Mouse (Mus musculus) frontal cortex, postnatal 14 days (tissue): ENCODE data around the gene Tnfaip2.

Experiments
- DNase-seq, 2 experiments: peaks; one replicate each; pipeline ENCODE4 v3.0.0; 2022; ENCODE audit warnings: low spot score in 2 of 2

Tnfaip2 gene

DNA sequence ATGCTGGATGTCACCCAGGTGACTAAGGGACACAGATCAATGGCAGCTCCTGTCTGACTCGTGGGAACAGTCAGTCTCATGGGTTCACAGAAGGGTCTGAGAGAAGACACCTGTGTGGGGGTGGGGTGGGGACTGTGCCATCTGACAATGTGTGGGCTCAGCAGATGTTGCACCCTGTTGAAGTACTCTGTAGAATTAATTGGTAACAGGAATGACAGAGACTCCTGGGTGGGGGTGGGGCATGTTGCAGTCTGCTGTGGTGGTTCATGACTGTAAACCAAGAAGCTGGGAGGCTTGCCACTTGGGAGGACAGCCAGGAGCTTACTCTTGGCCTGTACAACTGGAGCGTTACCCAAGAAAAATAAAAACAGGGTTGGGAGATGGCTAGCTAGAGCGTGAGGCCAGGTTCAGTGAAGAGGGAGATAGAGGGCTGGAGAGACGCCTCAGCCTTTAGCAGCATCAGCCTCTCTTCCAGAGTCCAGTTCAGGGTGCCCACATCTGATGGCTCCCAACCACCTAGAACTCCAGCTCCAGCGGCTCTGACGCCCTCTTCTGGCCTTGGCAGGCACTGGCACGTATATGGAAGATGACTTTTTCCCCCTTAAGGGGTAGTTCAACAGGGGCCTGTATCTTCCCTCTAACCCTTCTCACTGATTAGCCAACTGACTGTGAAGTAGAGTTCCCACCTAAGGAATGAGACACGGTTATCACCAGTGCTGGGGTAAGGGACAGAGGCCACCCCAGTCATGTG lies 32.8 kb downstream of the Tnfaip2 start:
- DNase-seq, result no peak

DNA sequence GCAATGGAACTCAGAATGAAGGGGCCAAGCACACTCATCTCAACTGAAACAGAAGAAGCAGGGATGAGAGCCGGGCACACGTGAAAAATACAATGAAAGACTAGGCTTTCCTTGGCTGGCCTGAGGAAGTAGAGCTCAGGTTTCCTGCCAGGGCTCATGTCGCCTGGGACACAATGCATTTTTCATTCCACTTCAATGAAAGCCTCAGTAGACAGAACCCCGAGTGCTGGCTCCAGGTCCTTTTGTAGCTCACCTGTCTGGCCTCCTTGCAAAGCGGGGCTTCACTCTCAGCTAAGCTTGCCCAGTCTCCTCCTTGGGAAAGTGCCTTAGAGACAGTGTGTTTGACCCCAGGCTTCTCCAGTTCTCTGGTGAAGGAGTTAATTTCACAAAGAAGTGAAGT lies 36.7 kb downstream of the Tnfaip2 start:
- no peak for DNase-seq

DNA sequence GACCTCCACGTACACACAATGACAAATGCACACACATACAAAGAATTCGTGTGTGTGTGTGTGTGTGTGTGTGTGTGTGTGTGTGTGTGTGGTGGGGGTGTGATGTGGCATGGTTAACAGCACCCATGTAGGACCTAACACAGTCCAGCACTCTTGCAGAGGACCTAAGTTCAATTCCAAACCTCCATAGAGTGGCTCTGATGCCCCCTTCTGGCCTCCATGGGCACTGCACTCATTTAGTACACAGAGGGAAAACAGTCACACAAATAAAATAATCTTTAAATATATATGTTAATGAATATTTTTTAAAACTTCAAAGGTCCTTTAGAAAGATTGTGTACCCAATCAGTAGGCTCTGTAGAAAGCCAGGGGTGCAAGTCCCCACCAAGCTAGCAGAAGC lies 37.6 kb downstream of the Tnfaip2 start:
- DNase-seq, result no peak

DNA sequence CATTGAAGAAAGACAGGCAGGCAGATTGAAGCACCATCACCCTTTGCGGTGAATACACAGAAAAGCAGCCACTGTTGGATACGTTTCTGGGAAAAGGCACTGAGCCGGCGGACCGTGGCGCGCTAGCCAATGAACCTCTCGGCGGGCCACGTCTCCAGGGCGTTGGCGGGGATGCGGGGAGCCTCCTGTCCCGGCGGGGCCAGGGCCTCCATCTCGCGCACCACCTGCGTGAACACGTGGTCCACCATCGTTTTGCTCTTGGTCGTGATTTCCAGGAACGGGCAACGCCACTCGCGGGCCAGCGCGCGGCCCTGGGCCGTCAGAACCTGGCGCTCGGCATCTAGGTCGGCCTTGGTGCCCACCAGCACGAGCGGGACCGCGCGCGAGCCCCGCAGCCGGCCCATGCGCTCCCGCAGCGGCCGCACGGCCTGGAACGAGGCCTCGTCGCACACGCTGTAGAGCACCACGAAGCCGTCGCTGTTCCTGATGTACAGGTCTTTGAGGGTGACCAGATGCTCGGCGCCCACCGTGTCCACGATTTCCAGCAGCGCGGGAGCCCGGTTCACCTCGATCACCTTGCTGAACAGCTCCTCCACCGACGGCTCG lies 42.9 kb downstream of the Tnfaip2 start:
- DNase-seq, result no peak

DNA sequence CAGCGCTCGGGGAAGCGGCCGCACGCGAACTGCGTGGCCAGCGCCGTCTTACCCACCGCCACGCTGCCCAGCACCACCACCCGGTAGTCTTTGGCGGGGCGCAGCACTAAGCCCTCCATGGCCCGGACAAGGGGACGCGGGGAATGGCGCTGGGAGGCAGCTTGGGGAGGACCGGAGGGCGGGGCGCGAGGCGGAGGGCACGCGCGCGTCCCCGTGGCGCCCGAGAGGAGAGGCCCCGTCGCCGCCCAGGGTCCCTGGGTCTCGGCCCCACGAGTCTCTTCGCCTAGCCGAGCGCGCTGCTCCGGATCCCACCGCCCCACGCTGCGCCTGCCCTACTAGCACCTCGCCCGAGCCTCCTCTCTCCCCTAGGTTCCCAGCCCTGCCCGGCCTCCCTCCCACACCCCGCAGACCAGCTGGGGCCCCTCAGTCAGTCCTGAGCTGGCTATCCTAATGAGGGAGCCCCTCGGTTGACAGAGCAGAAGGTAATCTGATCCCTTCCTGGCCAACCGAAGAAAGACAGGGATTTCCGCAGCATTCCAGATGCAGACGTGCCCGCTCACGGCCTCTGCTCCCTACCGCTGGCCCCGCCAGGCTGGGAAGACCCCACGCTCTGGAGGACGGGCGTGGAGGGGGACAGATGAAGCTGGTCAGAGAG lies 43.5 kb downstream of the Tnfaip2 start, which contains the start of gene Gm266:
Gm266 (minus strand) TSS at position 172 of the 655 bp plus-strand sequence.
- DNase-seq, result no peak

DNA sequence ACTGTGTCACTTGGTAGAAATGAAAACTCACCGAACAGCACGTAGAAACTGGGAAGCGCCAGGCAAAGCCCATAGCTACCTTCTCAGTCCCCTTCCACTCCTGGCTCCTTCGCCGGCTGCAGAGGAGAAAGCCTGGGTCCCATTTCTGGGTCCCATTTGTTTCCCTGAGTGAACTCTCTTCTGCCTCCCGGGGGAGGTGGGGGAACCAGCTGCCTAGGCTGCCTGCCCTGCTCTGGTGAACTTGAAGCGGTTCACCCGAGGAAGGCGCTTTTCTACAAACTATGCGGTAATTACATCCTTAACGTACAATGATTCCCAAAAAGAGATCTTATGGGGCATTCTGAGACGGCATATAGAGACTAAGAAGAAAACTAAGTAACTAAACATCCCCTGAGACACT lies 44.2 kb downstream of the Tnfaip2 start:
- no peak for DNase-seq

DNA sequence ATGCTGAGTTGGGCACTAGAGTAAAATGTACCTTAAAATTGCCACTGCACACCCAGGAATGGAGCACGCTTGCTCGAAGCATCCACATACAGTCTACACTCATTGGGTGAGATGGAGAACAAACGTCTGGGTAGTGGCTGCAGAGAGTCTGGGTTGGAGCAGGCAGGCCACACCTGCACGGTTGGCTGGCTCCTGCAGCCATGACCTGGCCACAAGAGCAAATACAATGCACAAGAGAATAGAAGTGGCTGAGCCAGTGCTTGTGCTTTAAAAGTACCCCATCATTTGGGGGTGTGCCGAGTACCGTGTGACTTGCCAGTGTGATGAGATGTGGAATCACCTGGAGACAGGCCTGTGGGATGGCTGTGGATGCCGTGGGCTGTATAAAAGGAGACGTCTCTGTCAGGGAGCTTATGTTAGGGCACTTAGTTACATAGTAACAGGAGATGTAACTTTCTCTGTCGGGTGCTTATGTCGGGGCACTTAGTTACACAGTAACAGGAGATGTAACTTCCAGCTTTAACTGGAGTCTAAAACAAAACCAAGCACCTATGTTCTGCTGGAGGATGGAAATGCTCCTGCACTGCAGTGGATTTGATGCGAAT lies 47.1 kb downstream of the Tnfaip2 start:
- no peak for DNase-seq

DNA sequence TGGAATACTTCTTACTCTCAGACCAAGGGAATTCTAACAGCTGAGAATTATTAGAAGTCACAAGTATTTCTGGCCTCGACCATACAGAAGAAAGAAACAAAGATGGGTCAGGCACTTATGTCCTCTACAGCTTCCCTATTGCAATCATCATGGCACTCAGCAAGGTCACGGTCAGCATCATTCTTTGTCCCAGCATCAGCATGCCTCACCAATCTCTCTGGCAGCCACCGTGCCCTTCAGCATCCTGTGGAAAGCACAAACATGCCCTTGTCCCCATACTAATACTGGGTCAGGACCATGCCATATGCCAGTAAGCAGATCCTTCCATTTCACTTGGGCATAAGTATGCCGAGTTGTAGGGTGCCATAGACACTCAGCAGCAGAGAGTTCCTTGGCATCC lies 52.7 kb downstream of the Tnfaip2 start:
- DNase-seq, result no peak

DNA sequence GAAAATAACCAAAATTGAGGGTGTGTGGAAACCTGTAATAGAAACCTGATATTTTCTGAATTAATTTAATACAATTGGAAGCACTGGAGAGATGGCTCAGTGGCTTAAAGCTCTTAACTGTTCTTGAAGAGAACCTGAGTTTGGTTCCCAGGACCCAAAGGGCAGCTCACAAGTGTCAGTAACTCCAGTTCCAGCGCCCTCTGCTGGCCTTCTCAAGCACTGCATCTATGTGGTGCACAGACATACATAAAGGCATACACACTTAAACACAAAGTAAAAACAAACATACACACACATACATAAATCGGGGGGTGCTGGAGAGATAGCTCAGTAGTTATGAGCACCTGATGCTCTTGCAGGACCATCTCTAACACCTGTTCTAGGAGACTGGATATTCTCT lies 54.8 kb downstream of the Tnfaip2 start:
- no peak for DNase-seq

DNA sequence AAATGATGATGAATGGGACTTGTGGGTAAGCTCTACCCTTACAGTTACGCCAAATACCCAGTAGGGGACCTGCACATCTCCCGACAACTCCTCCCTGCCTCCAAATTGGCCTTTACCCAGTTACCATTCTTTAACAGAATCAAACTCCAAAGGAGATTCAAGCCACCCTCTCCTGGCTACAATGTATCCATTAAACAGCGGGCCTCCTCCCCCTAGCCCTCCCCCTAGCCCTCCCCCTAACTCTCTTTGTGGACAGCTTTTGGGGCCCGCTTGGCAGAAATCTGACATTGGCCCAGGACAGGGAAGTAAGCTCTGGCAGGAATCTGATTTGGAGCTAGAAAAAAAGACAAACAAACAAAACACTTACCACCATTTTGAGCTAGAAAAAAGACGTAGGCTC lies 57.3 kb downstream of the Tnfaip2 start:
- DNase-seq, result no peak

DNA sequence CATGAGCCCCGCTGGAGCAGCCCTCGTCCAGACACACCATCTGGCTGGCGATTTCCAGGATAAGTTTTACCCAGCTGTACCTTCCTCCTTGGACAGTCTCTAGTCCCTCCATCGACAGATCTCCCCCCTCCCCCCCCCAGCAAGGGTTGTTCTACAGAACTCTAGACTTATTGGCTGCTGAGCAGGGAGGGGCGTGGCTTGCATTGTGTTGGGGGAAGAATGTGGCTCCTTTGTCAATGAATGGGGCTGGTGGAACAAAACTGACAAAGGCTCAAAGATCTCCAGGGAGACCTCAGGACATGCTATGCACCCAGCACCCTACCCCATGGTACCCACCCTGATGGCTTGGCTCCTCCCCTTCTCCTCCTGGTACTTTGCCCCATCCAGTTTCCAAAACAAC lies 58.5 kb downstream of the Tnfaip2 start:
- DNase-seq, result no peak

DNA sequence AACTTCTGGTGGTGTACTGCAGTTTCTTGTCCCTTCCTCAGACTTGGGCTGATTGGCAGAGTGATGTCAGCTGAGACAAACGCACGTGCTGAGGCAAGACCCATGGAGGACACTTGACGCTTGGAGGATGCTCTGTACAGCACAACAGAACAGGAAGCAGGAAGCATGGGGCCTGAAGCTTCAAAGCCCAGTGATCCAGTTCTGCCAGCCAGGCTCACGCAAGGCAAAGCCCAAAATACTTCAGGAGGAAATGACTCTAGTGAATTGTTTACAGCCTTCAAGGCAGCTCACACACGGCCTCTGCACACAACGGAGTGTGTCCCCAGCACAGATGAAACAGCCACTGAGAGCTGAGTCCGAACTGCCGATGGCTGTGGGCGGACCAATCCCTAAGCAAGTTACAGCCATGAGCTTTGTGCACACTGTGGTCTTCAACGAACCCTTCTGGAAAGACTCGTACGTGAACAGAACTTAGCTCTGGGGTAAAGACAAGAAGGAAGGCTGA lies 60.8 kb downstream of the Tnfaip2 start:
- DNase-seq, result no peak

DNA sequence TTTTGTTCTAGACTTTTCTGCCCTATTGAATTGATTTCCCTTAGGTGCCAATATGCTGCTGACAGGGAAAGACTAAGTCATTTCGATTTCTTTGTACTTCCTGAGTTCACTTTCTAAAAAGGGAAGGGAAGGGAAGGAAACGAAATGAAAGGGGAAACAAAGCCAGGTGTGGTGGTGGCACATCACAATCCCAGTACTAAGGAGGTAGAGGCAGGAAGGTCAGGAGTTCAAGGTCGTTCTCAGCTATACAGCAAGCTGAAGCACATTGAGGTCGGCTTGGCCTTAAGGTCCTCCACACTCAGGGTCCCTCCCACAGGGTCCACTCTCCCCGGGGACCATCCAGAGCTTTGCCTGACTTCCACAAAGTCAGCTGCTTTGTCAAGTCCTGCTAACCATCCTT lies 61.3 kb downstream of the Tnfaip2 start:
- DNase-seq, result no peak
